Mouse (Mus musculus) CH12.LX (cell line): Measurements from ENCODE around the gene Zfp688. TPM values are rescaled to one million over a fixed set of nuclear protein-coding genes. Genes with fewer than 3 reads are reported as not detected.

Source experiments
- DNase-seq: peaks from one replicate; pipeline ENCODE4 v3.0.0-alpha.2; 2013; ENCODE audit errors: extremely low read depth
- H3K27ac ChIP-seq: 2 replicates; pipeline ENCODE4 v1.5.1; 2012; ENCODE audit warnings: low read depth, mild to moderate bottlenecking, control low read depth, moderate library complexity; ENCODE audit not compliant: insufficient read depth
- H3K27me3 ChIP-seq: replicated peaks from 2 replicates; pipeline ENCODE3; 2012; ENCODE audit warnings: inconsistent platforms
- H3K36me3 ChIP-seq, 2 experiments: replicated peaks in 1 of 2; 2 replicates each; pipeline versions ENCODE3 to v1.6.1; 2012; ENCODE audit warnings: inconsistent platforms in 1 of 2, low read length in 1 of 2, mild to moderate bottlenecking in 1 of 2, mixed read lengths in 1 of 2, moderate library complexity in 1 of 2; ENCODE audit not compliant: control insufficient read depth in 1 of 2, insufficient read depth in 1 of 2
- H3K4me1 ChIP-seq, 2 experiments: 2 replicates each; pipeline ENCODE4 v1.6.1; 2012; ENCODE audit warnings: inconsistent platforms in 1 of 2, moderate library complexity in 1 of 2; ENCODE audit not compliant: insufficient read depth in 2 of 2, control insufficient read depth in 1 of 2
- H3K4me2 ChIP-seq: 2 replicates; pipeline ENCODE4 v1.6.1; 2012; ENCODE audit warnings: low read depth, mild to moderate bottlenecking, control low read depth; ENCODE audit not compliant: poor library complexity, insufficient read depth, severe bottlenecking
- H3K4me3 ChIP-seq, 3 experiments: fragments of 150-350 bp in 1 of 3; sonication (generic) in 1 of 3; replicated peaks in 1 of 3; 2 replicates each; pipeline versions ENCODE3 to v1.5.1; 2011 to 2012; ENCODE audit warnings: low read depth in 2 of 3, low read length in 2 of 3, mild to moderate bottlenecking in 2 of 3, moderate library complexity in 2 of 3, control low read depth in 1 of 3, improper control_type of control experiment in 1 of 3, inconsistent platforms in 1 of 3, mixed read lengths in 1 of 3; ENCODE audit not compliant: poor library complexity in 1 of 3
- H3K79me2 ChIP-seq: replicated peaks from 2 replicates; pipeline ENCODE4 v1.6.1; 2012; ENCODE audit warnings: mild to moderate bottlenecking, moderate library complexity; ENCODE audit not compliant: control insufficient read depth, poor library complexity, insufficient read depth, severe bottlenecking; ENCODE audit errors: extremely low read depth
- H3K9ac ChIP-seq: 2 replicates; pipeline ENCODE4 v1.6.1; 2012; ENCODE audit warnings: low read depth, mild to moderate bottlenecking, control low read depth, moderate library complexity; ENCODE audit not compliant: insufficient read depth
- H3K9me3 ChIP-seq: replicated peaks from 2 replicates; pipeline ENCODE3; 2012; ENCODE audit warnings: low read length, inconsistent platforms, mixed read lengths
- CHD1 ChIP-seq: IDR thresholded peaks from 2 replicates; pipeline ENCODE4 v1.6.1; 2012; ENCODE audit warnings: low read depth, low read length, improper control_type of control experiment, inconsistent platforms
- CHD2 ChIP-seq: IDR thresholded peaks from 2 replicates; pipeline ENCODE4 v1.6.1; 2011; ENCODE audit warnings: low read length, improper control_type of control experiment
- CTCF ChIP-seq, 2 experiments: IDR thresholded peaks in 1 of 2; conservative IDR thresholded peaks in 1 of 2; 2 replicates each; pipeline ENCODE4 v1.5.1; 2011 to 2012; ENCODE audit warnings: low read depth in 2 of 2, low read length in 2 of 2, improper control_type of control experiment in 1 of 2, inconsistent platforms in 1 of 2, mild to moderate bottlenecking in 1 of 2, moderate library complexity in 1 of 2
- E2F4 ChIP-seq: IDR thresholded peaks from 2 replicates; pipeline ENCODE4 v1.6.1; 2011; ENCODE audit warnings: low read depth, low read length, improper control_type of control experiment; ENCODE audit not compliant: insufficient replicate concordance
- ELF1 ChIP-seq: IDR thresholded peaks from 2 replicates; pipeline ENCODE4 v1.6.1; 2014; ENCODE audit warnings: low read depth, mild to moderate bottlenecking, inconsistent platforms, low read length, improper control_type of control experiment
- GABPA ChIP-seq: IDR thresholded peaks from 2 replicates; pipeline ENCODE4 v1.6.1; 2012; ENCODE audit warnings: low read depth, low read length, improper control_type of control experiment, inconsistent platforms; ENCODE audit not compliant: insufficient replicate concordance
- HCFC1 ChIP-seq: IDR thresholded peaks from 2 replicates; pipeline ENCODE4 v1.6.1; 2012; ENCODE audit warnings: low read depth, mild to moderate bottlenecking, inconsistent platforms, low read length, improper control_type of control experiment
- IRF4 ChIP-seq: IDR thresholded peaks from 2 replicates; pipeline ENCODE4 v1.6.1; 2014; ENCODE audit warnings: low read depth, mild to moderate bottlenecking, inconsistent platforms, low read length, improper control_type of control experiment
- JUN ChIP-seq: IDR thresholded peaks from 2 replicates; pipeline ENCODE4 v1.6.1; 2011; ENCODE audit warnings: low read depth, mild to moderate bottlenecking, low read length, improper control_type of control experiment, moderate library complexity; ENCODE audit not compliant: insufficient read depth
- JUND ChIP-seq: conservative IDR thresholded peaks from 2 replicates; pipeline ENCODE4 v1.6.1; 2011; ENCODE audit warnings: low read depth, low read length, improper control_type of control experiment
- KAT2A ChIP-seq: IDR thresholded peaks from 2 replicates; pipeline ENCODE4 v1.6.1; 2012; ENCODE audit warnings: low read length, improper control_type of control experiment, inconsistent platforms; ENCODE audit not compliant: insufficient replicate concordance
- MAFK ChIP-seq: IDR thresholded peaks from 2 replicates; pipeline ENCODE4 v1.6.1; 2011; ENCODE audit warnings: low read length, improper control_type of control experiment; ENCODE audit not compliant: insufficient replicate concordance
- MAX ChIP-seq: IDR thresholded peaks from 2 replicates; pipeline ENCODE4 v1.6.1; 2011; ENCODE audit warnings: low read length, improper control_type of control experiment
- MAZ ChIP-seq: IDR thresholded peaks from 2 replicates; pipeline ENCODE4 v1.6.1; 2012; ENCODE audit warnings: low read depth, mild to moderate bottlenecking, inconsistent platforms, low read length, improper control_type of control experiment, moderate library complexity
- MYC ChIP-seq: IDR thresholded peaks from 2 replicates; pipeline ENCODE4 v1.6.1; 2011; ENCODE audit warnings: low read depth, mild to moderate bottlenecking, improper control_type of control experiment, low read length
- NELFE ChIP-seq: IDR thresholded peaks from 2 replicates; pipeline ENCODE4 v1.6.1; 2011; ENCODE audit warnings: low read depth, low read length, improper control_type of control experiment
- NRF1 ChIP-seq: IDR thresholded peaks from 2 replicates; pipeline ENCODE4 v1.6.1; 2014; ENCODE audit warnings: low read depth, mild to moderate bottlenecking, inconsistent platforms, low read length, improper control_type of control experiment, moderate library complexity
- PAX5 ChIP-seq: IDR thresholded peaks from 2 replicates; pipeline ENCODE4 v1.6.1; 2012; ENCODE audit warnings: low read length, inconsistent platforms, mixed read lengths
- POLR2A ChIP-seq: IDR thresholded peaks from 2 replicates; pipeline ENCODE4 v1.6.1; 2011; ENCODE audit warnings: low read depth, mild to moderate bottlenecking, improper control_type of control experiment, low read length
- RAD21 ChIP-seq: IDR thresholded peaks from 2 replicates; pipeline ENCODE4 v1.6.1; 2011; ENCODE audit warnings: low read depth, mild to moderate bottlenecking, low read length, improper control_type of control experiment, moderate library complexity
- RCOR1 ChIP-seq: conservative IDR thresholded peaks from 2 replicates; pipeline ENCODE4 v1.6.1; 2012; ENCODE audit warnings: low read depth, mild to moderate bottlenecking, inconsistent platforms, low read length, improper control_type of control experiment
- SMC3 ChIP-seq: IDR thresholded peaks from 2 replicates; pipeline ENCODE4 v1.6.1; 2011; ENCODE audit warnings: low read depth, low read length, improper control_type of control experiment
- USF2 ChIP-seq: conservative IDR thresholded peaks from 2 replicates; pipeline ENCODE4 v1.6.1; 2011; ENCODE audit warnings: low read depth, low read length, improper control_type of control experiment
- ZC3H11A ChIP-seq: IDR thresholded peaks from 2 replicates; pipeline ENCODE4 v1.6.1; 2012; ENCODE audit warnings: low read depth, mild to moderate bottlenecking, inconsistent platforms, low read length, improper control_type of control experiment
- ZMIZ1 ChIP-seq: IDR thresholded peaks from 2 replicates; pipeline ENCODE4 v1.6.1; 2012; ENCODE audit warnings: low read depth, mild to moderate bottlenecking, inconsistent platforms, low read length, improper control_type of control experiment
- dilution Hi-C: fragments of 300-500 bp; cut with MboI; formaldehyde crosslinking; loops from 2 replicates; pipeline ENCODE4 v1.14.3; 2020; ENCODE audit warnings: low sequenced_read_pairs; ENCODE audit not compliant: extremely low pct_unique_long_range_greater_than_20kb, extremely low pct_ligation_motif_present
- in situ Hi-C: fragments of 300-500 bp; cut with MboI; formaldehyde crosslinking; loops from 3 replicates; pipeline ENCODE4 v1.14.3; 2019; ENCODE audit warnings: low sequenced_read_pairs, low pct_ligation_motif_present, low pct_unique_long_range_greater_than_20kb, mixed read lengths
- polyA plus RNA-seq: library from polyadenylated mRNA; unstranded; fragments of >175 nt; gene quantifications from 2 replicates; pipeline ENCODE4 v1.2.1, GENCODE M21; 2012; ENCODE audit warnings: low read depth; ENCODE audit not compliant: insufficient read length
- total RNA-seq, 2 experiments: library from RNA; depleted of rRNA; stranded (reverse); fragments of 300-350 nt in 1 of 2; fragments of >200 nt in 1 of 2; gene quantifications; 2 replicates each; pipeline ENCODE4 v1.2.3; 2012 to 2014

Gene Zfp688
- total and polyA plus RNA-seq, 3 experiments, result 12.4 to 21.3 (median 18.7) TPM

DNA sequence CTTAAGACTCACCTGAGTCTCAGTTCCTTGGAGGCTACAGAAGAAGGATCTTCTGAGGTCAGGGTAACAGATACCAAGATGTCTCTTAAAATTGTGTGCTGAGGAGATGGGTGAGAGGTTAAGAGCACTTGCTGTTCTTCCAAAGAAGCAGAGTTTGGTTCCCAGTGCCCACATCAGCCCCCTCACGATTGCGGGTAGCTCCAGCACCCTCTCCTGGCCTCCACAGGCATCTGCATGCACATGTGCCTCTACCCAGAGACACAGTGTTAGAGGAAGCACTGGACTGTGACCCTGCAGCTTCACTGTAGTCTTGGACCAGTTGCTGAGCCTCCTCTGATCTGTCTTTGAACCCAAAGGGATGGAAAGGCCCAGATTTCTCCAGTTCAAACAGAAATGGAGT, 18.9 kb downstream of the Zfp688 start:
- Histone ChIP-seq H3K36me3 (peaks cover 4 to 8% of the 10 kb centered on the region in 2 experiments), H3K4me3 (no peak overlapping the region), H3K27ac (no peak overlapping the region), H3K79me2 (no peaks in the 10 kb centered on the region), H3K4me1 (peaks cover 0 to 18% of the 10 kb centered on the region in 2 experiments; a peak in 2 of 4 replicates), H3K27me3 (no peaks in the 10 kb centered on the region), H3K9me3 (no peaks in the 10 kb centered on the region), H3K9ac (no peak overlapping the region), H3K4me2 (no peak overlapping the region)
- in situ Hi-C loops, result no loop called here
- TF ChIP-seq MAZ (no peak), NELFE (no peak), SMC3 (peak; percentile 22), ZMIZ1 (no peak), HCFC1 (no peak), USF2 (no peak), RCOR1 (no peak), IRF4 (no peak), CHD1 (no peak), RAD21 (peak; percentile 14), MAFK (no peak), KAT2A (no peak), CTCF (conservative IDR thresholded peaks at IDR 0.05 in 1 of 2, IDR thresholded peaks at IDR 0.05 in 1 of 2; ENCODE audit: low read depth in 2 of 2, low read length in 2 of 2) (peak in 1 of 2 experiments; percentile 34; a peak in 2 of 4 replicates), MYC (no peak)
- dilution Hi-C loops, result no loop called here
- DNase-seq, result no peak

- no peak for TF ChIP-seq PAX5
- no peak for TF ChIP-seq ZMIZ1
- dilution Hi-C loops (no loop called here), in situ Hi-C loops (no loop called here)
- peaks cover 4 to 8% of the 10 kb centered on the region in 2 experiments for H3K36me3 ChIP-seq
- H3K79me2 ChIP-seq, result no peaks in the 10 kb centered on the region
- H3K4me3 ChIP-seq, result no peak overlapping the region
- no peaks in the 10 kb centered on the region for H3K9me3 ChIP-seq
- no peak overlapping the region for H3K9ac ChIP-seq
- H3K4me1 ChIP-seq, result no peaks in the 10 kb centered on the region
- H3K27ac ChIP-seq, result no peak overlapping the region
- H3K27me3 ChIP-seq, result no peaks in the 10 kb centered on the region
- no peak for DNase-seq
- no peak overlapping the region for H3K4me2 ChIP-seq
Measured at GRCm38 (mm10) chr7:127400355-127400754, 21.5 kb downstream of the Zfp688 start.

DNA sequence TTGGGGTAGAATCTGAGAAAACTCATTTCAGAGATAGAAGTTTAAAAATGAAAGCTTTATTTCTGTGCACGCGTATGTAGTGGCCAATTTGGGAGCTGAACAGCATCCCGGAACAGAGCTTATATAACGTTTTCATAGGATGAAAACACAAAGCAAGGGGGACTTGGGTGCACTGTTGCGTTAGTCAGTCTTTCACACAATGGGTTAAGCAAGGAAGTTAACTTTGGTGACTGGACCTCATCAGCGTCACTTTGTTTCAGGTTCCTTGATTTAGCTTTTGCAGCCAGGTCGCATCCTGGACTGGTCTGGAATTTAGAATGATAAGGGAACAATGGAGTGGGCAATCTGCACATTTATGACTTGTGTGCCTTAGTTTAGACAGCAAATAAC, 27.9 kb downstream of the Zfp688 start:
- in situ Hi-C loops (no loop called here), dilution Hi-C loops (no loop called here)
- H3K27ac ChIP-seq, result no peak overlapping the region
- H3K79me2 ChIP-seq, result no peaks in the 10 kb centered on the region
- peak overlapping the region; percentile 48 to 81 (median 63) for H3K4me3 ChIP-seq
- H3K27me3 ChIP-seq, result no peaks in the 10 kb centered on the region
- peak overlapping the region; percentile 78 for H3K9ac ChIP-seq
- H3K9me3 ChIP-seq, result peaks cover 3% of the 10 kb centered on the region
- DNase-seq, result no peak
- peaks cover 8 to 14% of the 10 kb centered on the region in 2 experiments for H3K36me3 ChIP-seq
- TF ChIP-seq PAX5, result no peak
- no peak for TF ChIP-seq CTCF (conservative IDR thresholded peaks at IDR 0.05 in 1 of 2, IDR thresholded peaks at IDR 0.05 in 1 of 2; ENCODE audit: low read depth in 2 of 2, low read length in 2 of 2)
- no peak for TF ChIP-seq ELF1
- no peak for TF ChIP-seq NELFE
- TF ChIP-seq MAX, result peak; percentile 10; the same call in 1 of the 2 replicates
- no peak for TF ChIP-seq ZC3H11A
- no peak for TF ChIP-seq ZMIZ1
- peak; percentile 42; the same call in 1 of the 2 replicates for TF ChIP-seq CHD1
- no peak; the same call in 1 of the 2 replicates for TF ChIP-seq JUND
- no peak for TF ChIP-seq HCFC1
- no peak for TF ChIP-seq JUN
- TF ChIP-seq NRF1, result no peak
- no peak for TF ChIP-seq POLR2A
- TF ChIP-seq CHD2, result no peak
- no peak for TF ChIP-seq USF2
- no peak for TF ChIP-seq GABPA
- TF ChIP-seq E2F4, result no peak
- peaks cover 8 to 14% of the 10 kb centered on the region in 2 experiments; a peak in 3 of 4 replicates for H3K4me1 ChIP-seq
- H3K4me2 ChIP-seq, result peak overlapping the region; percentile 60
